Mouse (Mus musculus): ENCODE measurements at regions not wholly inside any gene's neighbourhood (a gene's known extent, or its start where the extent isn't known, plus 50 kb on each side); places are given as distances from the start of the nearest gene placed in this dataset.

- no peaks in the 10 kb centered on the region for H3K9me3 ChIP-seq (replicated peaks; ENCODE audit: insufficient read depth, low read length)
- no peaks in the 10 kb centered on the region for H3K79me2 ChIP-seq (ENCODE audit: control insufficient read depth, insufficient read depth, low read length, poor library complexity)
- H3K36me3 ChIP-seq (ENCODE audit: control insufficient read depth in 1 of 2, insufficient read depth in 2 of 2, low read length in 2 of 2): no peaks in the 10 kb centered on the region
- TF ChIP-seq USF2 (IDR thresholded peaks at IDR 0.05; ENCODE audit: borderline replicate concordance in 1 of 2, insufficient read depth in 1 of 2, low read depth in 1 of 2, low read length in 2 of 2): no peak
- H3K4me3 ChIP-seq (ENCODE audit: control insufficient read depth in 1 of 2, insufficient read depth in 1 of 2, low read depth in 2 of 2, low read length in 2 of 2): no peak overlapping the region
- H3K9ac ChIP-seq (ENCODE audit: control insufficient read depth, low read depth, low read length, poor library complexity, severe bottlenecking): no peak overlapping the region
- DNase-seq (ENCODE audit: low read depth, low spot score): no peak
- no peaks in the 10 kb centered on the region for H3K27me3 ChIP-seq (ENCODE audit: control insufficient read depth in 1 of 2, insufficient read depth in 2 of 2, low read length in 2 of 2)
- no peaks in the 10 kb centered on the region for H3K4me1 ChIP-seq (ENCODE audit: control insufficient read depth in 1 of 2, insufficient read depth in 2 of 2, low read length in 2 of 2)
- no peak overlapping the region for H3K27ac ChIP-seq (ENCODE audit: control insufficient read depth, low read depth, low read length)
Observed at GRCm38 (mm10) chr11:112659911-112660310, 122.1 kb upstream of the Sox9 start.

GRCm38 (mm10) chr11:112661426-112661825 is 120.6 kb upstream of the Sox9 start:
- H3K4me1 ChIP-seq (ENCODE audit: control insufficient read depth in 1 of 2, insufficient read depth in 2 of 2, low read length in 2 of 2): no peaks in the 10 kb centered on the region
- H3K27me3 ChIP-seq (ENCODE audit: control insufficient read depth in 1 of 2, insufficient read depth in 2 of 2, low read length in 2 of 2): no peaks in the 10 kb centered on the region
- H3K79me2 ChIP-seq (ENCODE audit: control insufficient read depth, insufficient read depth, low read length, poor library complexity): no peaks in the 10 kb centered on the region
- H3K4me3 ChIP-seq (ENCODE audit: control insufficient read depth in 1 of 2, insufficient read depth in 1 of 2, low read depth in 2 of 2, low read length in 2 of 2): no peak overlapping the region
- no peak overlapping the region for H3K9ac ChIP-seq (ENCODE audit: control insufficient read depth, low read depth, low read length, poor library complexity, severe bottlenecking)
- H3K36me3 ChIP-seq (ENCODE audit: control insufficient read depth in 1 of 2, insufficient read depth in 2 of 2, low read length in 2 of 2): no peaks in the 10 kb centered on the region
- no peaks in the 10 kb centered on the region for H3K9me3 ChIP-seq (replicated peaks; ENCODE audit: insufficient read depth, low read length)
- no peak overlapping the region for H3K27ac ChIP-seq (ENCODE audit: control insufficient read depth, low read depth, low read length)
- no peak for DNase-seq (ENCODE audit: low read depth, low spot score)
- no peak for TF ChIP-seq SIN3A (IDR thresholded peaks at IDR 0.05; ENCODE audit: low read length)
- no peak for TF ChIP-seq RAD21 (IDR thresholded peaks at IDR 0.05; ENCODE audit: low read depth, low read length)
- no peak for TF ChIP-seq UBTF (IDR thresholded peaks at IDR 0.05; ENCODE audit: borderline replicate concordance, insufficient read depth, low read depth, low read length)
- no peak for TF ChIP-seq MYC (IDR thresholded peaks at IDR 0.05; ENCODE audit: low read depth, low read length)
- no peak for TF ChIP-seq ETS1 (IDR thresholded peaks at IDR 0.05; ENCODE audit: low read depth, low read length)
- TF ChIP-seq MEF2A (IDR thresholded peaks at IDR 0.05; ENCODE audit: extremely low read depth, insufficient replicate concordance, low read depth, low read length, poor library complexity, severe bottlenecking): no peak
- TF ChIP-seq MXI1 (IDR thresholded peaks at IDR 0.05; ENCODE audit: low read depth, low read length): no peak
- no peak for TF ChIP-seq USF2 (IDR thresholded peaks at IDR 0.05; ENCODE audit: borderline replicate concordance in 1 of 2, insufficient read depth in 1 of 2, low read depth in 1 of 2, low read length in 2 of 2)
- TF ChIP-seq MYB (IDR thresholded peaks at IDR 0.05; ENCODE audit: low read depth, low read length): no peak
- TF ChIP-seq GABPA (IDR thresholded peaks at IDR 0.05; ENCODE audit: low read depth, low read length): no peak
- no peak for TF ChIP-seq CTCF (IDR thresholded peaks at IDR 0.05 in 2 of 3, conservative IDR thresholded peaks at IDR 0.05 in 1 of 3; ENCODE audit: control insufficient read depth in 1 of 3, insufficient read depth in 1 of 3, low read depth in 2 of 3, low read length in 3 of 3, poor library complexity in 1 of 3, severe bottlenecking in 1 of 3)
- no peak for TF ChIP-seq E2F4 (IDR thresholded peaks at IDR 0.05; ENCODE audit: borderline replicate concordance, low read depth, low read length)

DNA sequence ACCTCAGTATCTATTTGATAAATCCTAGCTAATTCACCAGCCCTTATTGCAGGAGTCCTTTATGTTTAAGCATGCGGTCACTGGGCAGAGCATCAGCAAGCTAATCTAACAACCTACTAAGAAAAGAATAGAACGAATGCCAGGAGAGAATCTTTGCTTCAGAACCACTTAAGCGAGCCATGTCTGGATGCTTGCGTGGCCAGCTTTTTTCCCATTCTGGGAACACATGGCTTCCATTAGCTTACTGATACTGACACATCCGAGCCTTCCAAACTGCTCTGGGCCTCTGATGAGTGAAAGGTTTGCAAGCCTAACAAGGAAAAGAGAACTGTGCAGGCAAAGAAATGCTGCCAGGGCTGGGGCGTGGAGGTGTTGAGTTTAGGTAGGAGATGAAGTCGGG is 114.7 kb upstream of the Sox9 start:
- TF ChIP-seq ELF1 (IDR thresholded peaks at IDR 0.05; ENCODE audit: low read depth, low read length) (no peak), POLR2AphosphoS5 (IDR thresholded peaks at IDR 0.05; ENCODE audit: borderline replicate concordance, low read depth, low read length) (no peak), ZNF384 (IDR thresholded peaks at IDR 0.05; ENCODE audit: low read depth, low read length) (no peak), POLR2A (IDR thresholded peaks at IDR 0.05; ENCODE audit: control insufficient read depth in 1 of 2, insufficient read depth in 1 of 2, low read depth in 1 of 2, low read length in 2 of 2, poor library complexity in 1 of 2) (no peak)
- Histone ChIP-seq H3K9me3 (replicated peaks; ENCODE audit: insufficient read depth, low read length) (no peaks in the 10 kb centered on the region), H3K79me2 (ENCODE audit: control insufficient read depth, insufficient read depth, low read length, poor library complexity) (no peaks in the 10 kb centered on the region), H3K27ac (ENCODE audit: control insufficient read depth, low read depth, low read length) (no peak overlapping the region), H3K27me3 (ENCODE audit: control insufficient read depth in 1 of 2, insufficient read depth in 2 of 2, low read length in 2 of 2) (no peaks in the 10 kb centered on the region), H3K9ac (ENCODE audit: control insufficient read depth, low read depth, low read length, poor library complexity, severe bottlenecking) (no peak overlapping the region), H3K36me3 (ENCODE audit: control insufficient read depth in 1 of 2, insufficient read depth in 2 of 2, low read length in 2 of 2) (no peaks in the 10 kb centered on the region), H3K4me1 (ENCODE audit: control insufficient read depth in 1 of 2, insufficient read depth in 2 of 2, low read length in 2 of 2) (no peaks in the 10 kb centered on the region), H3K4me3 (ENCODE audit: control insufficient read depth in 1 of 2, insufficient read depth in 1 of 2, low read depth in 2 of 2, low read length in 2 of 2) (no peak overlapping the region)
- DNase-seq (ENCODE audit: low read depth, low spot score): no peak
